Mouse (Mus musculus) midbrain, embryonic 16.5 days (tissue): ENCODE measurements around the gene Chst7. TPM values are rescaled to one million over a fixed set of nuclear protein-coding genes. Genes with fewer than 3 reads are reported as not detected.

Experiments
- ATAC-seq: fragments of 200-750 bp; cut with Nextera tagmentation; 2 replicates; pipeline ENCODE4 v1.8.0; 2017; ENCODE audit warnings: moderate TSS enrichment
- H3K27ac ChIP-seq: fragments of 300-500 bp; sonication (generic); 2 replicates; pipeline ENCODE4 v1.5.1; 2014; ENCODE audit warnings: mild to moderate bottlenecking, low read length, mixed read lengths
- H3K27me3 ChIP-seq: fragments of 300-500 bp; sonication (generic); 2 replicates; pipeline ENCODE4 v1.6.1; 2014; ENCODE audit warnings: low read depth, low read length, mixed read lengths; ENCODE audit not compliant: control insufficient read depth, insufficient read depth
- H3K36me3 ChIP-seq: fragments of 300-500 bp; sonication (generic); 2 replicates; pipeline ENCODE4 v1.6.1; 2014; ENCODE audit warnings: mild to moderate bottlenecking, low read length, moderate library complexity, mixed read lengths; ENCODE audit not compliant: control insufficient read depth, insufficient read depth
- H3K4me1 ChIP-seq: fragments of 300-500 bp; sonication (generic); 2 replicates; pipeline ENCODE4 v1.6.1; 2014; ENCODE audit warnings: mild to moderate bottlenecking, low read length, mixed read lengths; ENCODE audit not compliant: control insufficient read depth, insufficient read depth
- H3K4me2 ChIP-seq: fragments of 300-500 bp; sonication (generic); 2 replicates; pipeline ENCODE4 v1.6.1; 2014; ENCODE audit warnings: mild to moderate bottlenecking, low read length, mixed read lengths
- H3K4me3 ChIP-seq: fragments of 300-500 bp; sonication (generic); 2 replicates; pipeline ENCODE4 v1.5.1; 2014; ENCODE audit warnings: low read depth, mild to moderate bottlenecking, low read length, moderate library complexity, mixed read lengths
- H3K9ac ChIP-seq: fragments of 300-500 bp; sonication (generic); 2 replicates; pipeline ENCODE4 v1.6.1; 2014; ENCODE audit warnings: low read depth, low read length, mixed read lengths
- H3K9me3 ChIP-seq: fragments of 300-500 bp; sonication (generic); replicated peaks from 2 replicates; pipeline ENCODE4 v1.6.1; 2014; ENCODE audit warnings: mild to moderate bottlenecking, low read length, mixed read lengths; ENCODE audit not compliant: control insufficient read depth, poor library complexity, severe bottlenecking
- WGBS: fragments of 180-500 bp; shearing (Covaris S2); extraction: QIAGEN DNeasy Blood & Tissue Kit; methylation state at CpG from one replicate; pipeline ENCODE4 v1.1.7; 2014; 5-methylcytosine and 5-hydroxymethylcytosine counted together
- polyA plus RNA-seq: library from polyadenylated mRNA; unstranded; fragments of >200 nt; fragmentation: Nextera tagmentation; extraction: Ambion mirVana; gene quantifications from 2 replicates; pipeline ENCODE4 v1.2.1, GENCODE M21; 2015

The Chst7 gene
- 5.6 and 6.2 TPM in 2 replicates for polyA plus RNA-seq

GRCm38 (mm10) chrX:20059381-20059971 lies at the start of gene Chst7:
Gene Chst7, plus strand, starts transcription at chrX:20059560.
- no peaks in the 10 kb centered on the region for H3K27me3 ChIP-seq
- ATAC-seq: peak; percentile 81
- no peaks in the 10 kb centered on the region for H3K36me3 ChIP-seq
- WGBS: 22% methylated on average over 38 of the region's 40 CpGs
- H3K4me1 ChIP-seq: no peaks in the 10 kb centered on the region; the same call in 1 of the 2 replicates
- peak within 1 kb of the TSS; percentile 50 for H3K9ac ChIP-seq
- H3K9me3 ChIP-seq: no peaks in the 10 kb centered on the region
- peak within 1 kb of the TSS; percentile 73 for H3K4me2 ChIP-seq
- peak within 1 kb of the TSS; percentile 48 for H3K4me3 ChIP-seq
- H3K27ac ChIP-seq: no peak within 1 kb of the TSS

DNA sequence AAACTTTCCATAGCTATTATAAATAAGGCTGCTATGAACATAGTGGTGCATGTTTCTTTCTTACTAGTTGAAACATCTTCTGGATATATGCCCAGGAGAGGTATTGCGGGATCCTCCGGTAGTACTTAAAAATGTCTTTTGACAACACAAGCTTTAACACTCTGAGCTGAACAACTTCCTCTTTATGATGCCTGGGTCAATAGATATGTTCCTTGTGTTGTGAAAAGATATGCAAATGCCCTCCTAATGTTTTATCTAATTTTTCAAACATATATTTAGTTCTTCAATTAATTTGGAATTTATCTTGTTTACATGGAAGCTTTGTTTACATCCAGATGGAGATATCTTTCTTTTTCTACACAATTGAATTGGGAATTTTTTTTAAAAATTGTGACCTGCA lies 47.1 kb upstream of the Chst7 start:
- H3K4me1 ChIP-seq: no peaks in the 10 kb centered on the region
- no peaks in the 10 kb centered on the region for H3K27me3 ChIP-seq
- no peaks in the 10 kb centered on the region for H3K36me3 ChIP-seq
- no peak overlapping the region for H3K4me2 ChIP-seq
- H3K4me3 ChIP-seq: no peak overlapping the region
- no peak overlapping the region for H3K9ac ChIP-seq
- no peaks in the 10 kb centered on the region for H3K9me3 ChIP-seq
- H3K27ac ChIP-seq: no peak overlapping the region
- no peak for ATAC-seq
- 96% methylated on average over 2 of the region's 2 CpGs for whole genome bisulfite sequencing

GRCm38 (mm10) chrX:20020942-20021341 lies 38.4 kb upstream of the Chst7 start:
- H3K4me2 ChIP-seq: no peak overlapping the region
- no peaks in the 10 kb centered on the region for H3K36me3 ChIP-seq
- no peak for ATAC-seq
- WGBS: 28% methylated on average over 2 of the region's 2 CpGs
- no peak overlapping the region for H3K4me3 ChIP-seq
- H3K9ac ChIP-seq: no peak overlapping the region
- H3K9me3 ChIP-seq: no peaks in the 10 kb centered on the region
- H3K27me3 ChIP-seq: no peaks in the 10 kb centered on the region
- H3K4me1 ChIP-seq: no peaks in the 10 kb centered on the region
- H3K27ac ChIP-seq: no peak overlapping the region

- H3K27ac ChIP-seq: no peak overlapping the region
- peak; percentile 83 for ATAC-seq
- peak overlapping the region; percentile 48 for H3K4me3 ChIP-seq
- no peaks in the 10 kb centered on the region; the same call in 1 of the 2 replicates for H3K4me1 ChIP-seq
- no peaks in the 10 kb centered on the region for H3K27me3 ChIP-seq
- H3K4me2 ChIP-seq: peak overlapping the region; percentile 73
- peak overlapping the region; percentile 54 for H3K9ac ChIP-seq
- 20% methylated on average over 50 of the region's 65 CpGs for WGBS
- H3K36me3 ChIP-seq: no peaks in the 10 kb centered on the region
- no peaks in the 10 kb centered on the region for H3K9me3 ChIP-seq
These were observed 872 bp downstream of the Chst7 start for GRCm38 (mm10) chrX:20060096-20060768.

DNA sequence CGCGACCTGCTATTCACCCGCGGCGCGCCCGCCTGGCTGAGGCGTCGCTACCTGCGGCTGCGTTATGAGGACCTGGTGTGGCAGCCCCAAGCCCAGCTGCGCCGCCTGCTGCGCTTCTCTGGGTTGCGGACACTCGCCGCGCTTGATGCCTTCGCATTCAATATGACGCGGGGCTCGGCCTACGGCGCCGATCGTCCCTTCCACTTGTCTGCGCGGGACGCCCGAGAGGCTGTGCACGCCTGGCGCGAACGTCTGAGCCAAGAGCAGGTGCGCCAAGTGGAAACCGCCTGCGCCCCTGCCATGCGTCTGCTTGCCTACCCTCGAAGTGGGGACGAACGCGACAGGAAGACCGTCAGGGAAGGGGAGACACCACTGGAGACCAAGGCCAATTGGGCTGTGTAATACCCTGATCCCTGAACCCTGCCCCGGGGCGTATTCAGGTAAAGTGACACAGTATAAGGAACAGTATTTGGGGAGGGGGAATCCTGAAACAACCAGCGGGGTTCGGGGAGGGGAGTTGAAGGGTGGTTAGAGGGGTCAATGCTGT lies 1.5 kb downstream of the Chst7 start:
- H3K4me1 ChIP-seq: no peaks in the 10 kb centered on the region; the same call in 1 of the 2 replicates
- peak; percentile 65 for ATAC-seq
- H3K36me3 ChIP-seq: no peaks in the 10 kb centered on the region
- peak overlapping the region; percentile 54; the same call in 1 of the 2 replicates for H3K9ac ChIP-seq
- no peak overlapping the region for H3K27ac ChIP-seq
- H3K4me2 ChIP-seq: peak overlapping the region; percentile 73
- WGBS: 30% methylated on average over 46 of the region's 47 CpGs
- peak overlapping the region; percentile 48 for H3K4me3 ChIP-seq
- H3K9me3 ChIP-seq: no peaks in the 10 kb centered on the region
- no peaks in the 10 kb centered on the region for H3K27me3 ChIP-seq

- no peaks in the 10 kb centered on the region for H3K36me3 ChIP-seq
- no peak overlapping the region for H3K4me2 ChIP-seq
- no peak for ATAC-seq
- H3K4me1 ChIP-seq: no peaks in the 10 kb centered on the region; the same call in 1 of the 2 replicates
- H3K27ac ChIP-seq: no peak overlapping the region
- no peaks in the 10 kb centered on the region for H3K9me3 ChIP-seq
- no peak overlapping the region for H3K4me3 ChIP-seq
- 56% methylated on average over 3 of the region's 3 CpGs for WGBS
- no peak overlapping the region for H3K9ac ChIP-seq
- H3K27me3 ChIP-seq: no peaks in the 10 kb centered on the region
These were observed 2.6 kb downstream of the Chst7 start for GRCm38 (mm10) chrX:20061764-20062480.

DNA sequence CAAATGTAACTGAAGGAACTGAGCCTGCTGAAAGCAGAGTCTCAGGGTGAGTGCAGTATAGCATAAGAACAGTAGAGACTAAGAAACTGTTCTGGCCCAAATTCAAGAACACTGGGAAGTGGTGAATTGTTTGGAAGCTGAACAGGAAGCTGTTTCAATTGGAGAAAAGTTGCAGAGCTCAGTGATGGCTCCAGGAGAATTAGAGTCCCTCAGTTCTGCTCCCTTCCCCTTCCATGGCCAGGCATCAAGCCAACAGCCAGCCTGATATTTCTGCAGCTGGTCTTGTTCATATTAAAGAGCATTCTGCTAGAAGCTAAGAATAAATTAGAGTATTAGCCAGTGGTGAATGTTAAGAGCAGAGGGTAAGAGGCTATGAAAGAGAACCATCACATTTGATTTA lies 7.3 kb downstream of the Chst7 start:
- ATAC-seq: no peak
- Histone ChIP-seq H3K4me2 (no peak overlapping the region), H3K27ac (no peak overlapping the region)

GRCm38 (mm10) chrX:20070196-20070595 lies 10.8 kb downstream of the Chst7 start:
- 49% methylated on average over 4 of the region's 4 CpGs for WGBS
- no peaks in the 10 kb centered on the region for H3K9me3 ChIP-seq
- no peak overlapping the region for H3K9ac ChIP-seq
- ATAC-seq: no peak
- H3K4me3 ChIP-seq: no peak overlapping the region
- H3K27me3 ChIP-seq: no peaks in the 10 kb centered on the region
- no peak overlapping the region for H3K27ac ChIP-seq
- H3K4me1 ChIP-seq: no peaks in the 10 kb centered on the region
- H3K4me2 ChIP-seq: no peak overlapping the region
- no peaks in the 10 kb centered on the region for H3K36me3 ChIP-seq

More for the DNA sequence above, 7.3 kb downstream of the Chst7 start:
- no peaks in the 10 kb centered on the region for H3K27me3 ChIP-seq
- no peak overlapping the region for H3K9ac ChIP-seq
- no peak overlapping the region for H3K4me3 ChIP-seq
- no peaks in the 10 kb centered on the region for H3K36me3 ChIP-seq
- no peaks in the 10 kb centered on the region for H3K4me1 ChIP-seq
- no peaks in the 10 kb centered on the region for H3K9me3 ChIP-seq
